Mouse (Mus musculus) stomach, embryonic 15.5 days (tissue): ENCODE results near the gene Lamc1. TPM values are rescaled to one million over a fixed set of nuclear protein-coding genes. Genes with fewer than 3 reads are reported as not detected.

Experiments
- ATAC-seq: fragments of 200-750 bp; cut with Nextera tagmentation; 2 replicates; pipeline ENCODE4 v1.8.0; 2017; ENCODE audit warnings: low read depth, moderate number of reproducible peaks, moderate TSS enrichment; ENCODE audit not compliant: insufficient read depth, low FRiP score
- H3K27ac ChIP-seq: fragments of 300-500 bp; sonication (generic); 2 replicates; pipeline ENCODE4 v1.5.1; 2015; ENCODE audit warnings: mild to moderate bottlenecking, inconsistent platforms
- H3K27me3 ChIP-seq: fragments of 300-500 bp; sonication (generic); replicated peaks from 2 replicates; pipeline ENCODE4 v1.6.1; 2015; ENCODE audit warnings: inconsistent platforms
- H3K36me3 ChIP-seq: fragments of 300-500 bp; sonication (generic); 2 replicates; pipeline ENCODE4 v1.6.1; 2015; ENCODE audit warnings: inconsistent platforms
- H3K4me1 ChIP-seq: fragments of 300-500 bp; sonication (generic); 2 replicates; pipeline ENCODE4 v1.6.1; 2015; ENCODE audit warnings: inconsistent platforms
- H3K4me2 ChIP-seq: fragments of 300-500 bp; sonication (generic); 2 replicates; pipeline ENCODE4 v1.6.1; 2015; ENCODE audit warnings: mild to moderate bottlenecking, inconsistent platforms
- H3K4me3 ChIP-seq: fragments of 300-500 bp; sonication (generic); replicated peaks from 2 replicates; pipeline ENCODE4 v1.5.1; 2015; ENCODE audit warnings: inconsistent platforms
- H3K9ac ChIP-seq: fragments of 300-500 bp; sonication (generic); 2 replicates; pipeline ENCODE4 v1.6.1; 2015; ENCODE audit warnings: inconsistent platforms
- H3K9me3 ChIP-seq: fragments of 300-500 bp; sonication (generic); 2 replicates; pipeline ENCODE4 v1.6.1; 2016; ENCODE audit warnings: inconsistent platforms
- WGBS: fragments of 180-500 bp; shearing (Covaris S2); methylation state at CpG from one replicate; pipeline ENCODE4 v1.1.7; 2015; 5-methylcytosine and 5-hydroxymethylcytosine counted together
- polyA plus RNA-seq: library from polyadenylated mRNA; unstranded; fragments of >200 nt; fragmentation: Nextera tagmentation; extraction: Ambion mirVana; gene quantifications from 2 replicates; pipeline ENCODE4 v1.2.1, GENCODE M21; 2015

Gene Lamc1
- polyA plus RNA-seq, 1 experiment from 2014 or later = 64.0 TPM

DNA sequence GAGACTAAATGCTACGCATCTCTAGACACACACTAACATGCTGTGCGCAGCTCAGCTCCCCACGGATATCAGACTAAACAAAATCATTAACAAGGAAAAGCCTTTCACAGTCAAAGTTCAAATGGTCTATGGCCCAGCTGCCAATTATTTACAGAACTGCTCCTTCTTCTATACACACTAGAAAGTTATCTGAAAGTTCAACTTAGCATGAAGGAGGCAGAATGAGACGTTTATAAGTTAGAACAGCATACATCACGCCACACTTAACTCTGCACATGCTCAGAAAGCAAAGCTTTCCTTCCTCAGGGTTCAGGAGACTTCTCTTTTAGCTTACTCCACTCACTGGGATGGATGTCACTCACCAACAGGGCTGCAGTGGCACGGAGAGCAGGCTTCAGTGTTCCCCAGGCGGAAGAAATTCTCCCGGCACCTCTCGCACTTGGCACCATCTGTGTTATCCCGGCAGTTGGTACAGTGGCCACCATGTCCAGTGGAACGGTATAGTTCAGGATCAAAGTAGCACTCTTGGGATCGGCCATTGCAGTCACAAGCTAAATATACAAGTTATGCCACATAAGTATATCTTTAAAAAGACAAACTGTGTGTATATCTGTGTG, 80.9 kb downstream of the Lamc1 start:
- no peaks in the 10 kb centered on the region for H3K9me3 ChIP-seq
- no peak overlapping the region for H3K4me3 ChIP-seq
- peaks cover 5% of the 10 kb centered on the region; the same call in 1 of the 2 replicates for H3K4me1 ChIP-seq
- peak overlapping the region; percentile 73 for H3K27ac ChIP-seq
- WGBS = 68% methylated on average over 12 of the region's 12 CpGs
- no peaks in the 10 kb centered on the region for H3K27me3 ChIP-seq
- H3K4me2 ChIP-seq = no peak overlapping the region
- peak; percentile 44 for ATAC-seq
- peaks cover 28% of the 10 kb centered on the region for H3K36me3 ChIP-seq
- H3K9ac ChIP-seq = no peak overlapping the region

- ATAC-seq = no peak
- H3K9me3 ChIP-seq = no peaks in the 10 kb centered on the region
- no peaks in the 10 kb centered on the region for H3K4me1 ChIP-seq
- H3K4me2 ChIP-seq = no peak overlapping the region
- no peaks in the 10 kb centered on the region for H3K27me3 ChIP-seq
- H3K9ac ChIP-seq = no peak overlapping the region
- no peak overlapping the region for H3K4me3 ChIP-seq
- peaks cover 53% of the 10 kb centered on the region for H3K36me3 ChIP-seq
- 58% methylated on average over 7 of the region's 7 CpGs for WGBS
- peak overlapping the region; percentile 16; the same call in 1 of the 2 replicates for H3K27ac ChIP-seq
These were observed 91.2 kb downstream of the Lamc1 start for GRCm38 (mm10) chr1:153241346-153241745.

- H3K4me1 ChIP-seq = no peaks in the 10 kb centered on the region
- no peaks in the 10 kb centered on the region for H3K9me3 ChIP-seq
- H3K9ac ChIP-seq = no peak overlapping the region
- peak overlapping the region; percentile 31; the same call in 1 of the 2 replicates for H3K27ac ChIP-seq
- no peak overlapping the region for H3K4me2 ChIP-seq
- peaks cover 32% of the 10 kb centered on the region for H3K36me3 ChIP-seq
- 60% methylated on average over 4 of the region's 4 CpGs for WGBS
- ATAC-seq = no peak
- H3K27me3 ChIP-seq = no peaks in the 10 kb centered on the region
- H3K4me3 ChIP-seq = no peak overlapping the region
These were observed 97.0 kb downstream of the Lamc1 start for GRCm38 (mm10) chr1:153235576-153235975.

- Histone ChIP-seq H3K36me3 (peaks cover 38% of the 10 kb centered on the region), H3K9me3 (no peaks in the 10 kb centered on the region), H3K9ac (no peak overlapping the region), H3K4me2 (no peak overlapping the region), H3K27ac (no peak overlapping the region), H3K27me3 (no peaks in the 10 kb centered on the region), H3K4me1 (no peaks in the 10 kb centered on the region), H3K4me3 (no peak overlapping the region)
- no peak for ATAC-seq
- 80% methylated on average over 9 of the region's 9 CpGs for WGBS
These were observed 100.9 kb downstream of the Lamc1 start for GRCm38 (mm10) chr1:153231681-153232080.

DNA sequence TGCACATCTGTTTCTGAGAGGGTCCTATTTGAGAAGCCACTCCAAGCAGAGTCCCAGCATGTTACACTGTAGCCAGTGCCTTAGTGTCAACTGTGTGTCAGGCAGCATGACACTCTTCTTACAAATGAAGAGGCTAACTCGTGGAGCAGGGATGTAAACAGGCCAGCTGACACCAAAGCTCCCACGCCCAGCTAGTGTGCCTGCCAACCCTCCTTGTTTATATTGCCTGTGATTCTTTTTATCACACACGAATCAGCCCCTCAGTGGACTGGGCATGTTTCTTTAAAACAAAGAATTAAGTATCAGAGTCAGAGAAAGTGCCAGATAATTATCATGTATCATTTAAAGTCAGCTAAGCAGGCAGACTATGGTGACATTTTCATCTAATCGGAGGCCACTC, 104.7 kb downstream of the Lamc1 start:
- H3K4me2 ChIP-seq = no peak overlapping the region
- no peak overlapping the region for H3K27ac ChIP-seq
- WGBS = 36% methylated on average over 4 of the region's 4 CpGs
- H3K27me3 ChIP-seq = no peaks in the 10 kb centered on the region
- ATAC-seq = no peak
- no peaks in the 10 kb centered on the region for H3K9me3 ChIP-seq
- H3K4me3 ChIP-seq = no peak overlapping the region
- no peaks in the 10 kb centered on the region for H3K4me1 ChIP-seq
- peaks cover 39% of the 10 kb centered on the region for H3K36me3 ChIP-seq
- H3K9ac ChIP-seq = no peak overlapping the region

- ATAC-seq = no peak
- H3K36me3 ChIP-seq = peaks cover 39% of the 10 kb centered on the region
- H3K27ac ChIP-seq = no peak overlapping the region
- no peaks in the 10 kb centered on the region for H3K27me3 ChIP-seq
- H3K4me1 ChIP-seq = no peaks in the 10 kb centered on the region
- WGBS = 84% methylated on average over 8 of the region's 8 CpGs
- H3K4me2 ChIP-seq = no peak overlapping the region
- no peak overlapping the region for H3K4me3 ChIP-seq
- H3K9me3 ChIP-seq = no peaks in the 10 kb centered on the region
- H3K9ac ChIP-seq = no peak overlapping the region
These were observed 105.5 kb downstream of the Lamc1 start for GRCm38 (mm10) chr1:153227096-153227495.

- Histone ChIP-seq H3K9ac (no peak overlapping the region), H3K36me3 (peaks cover 40% of the 10 kb centered on the region)
- ATAC-seq = no peak
These were observed 106.5 kb downstream of the Lamc1 start for GRCm38 (mm10) chr1:153225786-153226725.

DNA sequence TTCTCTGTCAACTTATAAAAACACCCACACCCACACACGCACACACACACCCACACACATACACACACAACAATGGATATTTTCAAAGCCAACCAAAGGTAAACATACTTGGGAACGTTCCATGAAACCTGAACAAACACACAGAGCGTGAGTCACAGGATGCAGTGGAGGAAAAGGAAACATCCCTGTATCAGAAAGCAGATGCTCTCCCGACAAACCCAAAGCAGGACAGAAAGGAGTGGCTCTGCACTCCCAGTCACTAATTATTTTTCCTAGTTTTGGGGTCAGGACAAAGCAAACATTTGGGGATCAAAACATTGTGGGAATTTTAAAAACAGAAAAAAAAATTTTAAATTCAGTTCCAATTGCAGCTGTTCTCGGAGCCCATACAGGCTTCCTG, 108.3 kb downstream of the Lamc1 start:
- ATAC-seq = no peak
- Histone ChIP-seq H3K27ac (0 out of 2 replicates have a peak overlapping the region, but pooled peaks have one; percentile 14), H3K27me3 (no peaks in the 10 kb centered on the region), H3K4me3 (no peak overlapping the region), H3K9ac (no peak overlapping the region), H3K4me2 (no peak overlapping the region), H3K36me3 (peaks cover 47% of the 10 kb centered on the region), H3K9me3 (no peaks in the 10 kb centered on the region), H3K4me1 (no peaks in the 10 kb centered on the region)
- WGBS = 60% methylated on average over 5 of the region's 5 CpGs

More at GRCm38 (mm10) chr1:153225786-153226725, 106.5 kb downstream of the Lamc1 start:
- Histone ChIP-seq H3K9me3 (no peaks in the 10 kb centered on the region), H3K4me2 (no peak overlapping the region), H3K4me1 (no peaks in the 10 kb centered on the region), H3K4me3 (no peak overlapping the region), H3K27ac (no peak overlapping the region), H3K27me3 (no peaks in the 10 kb centered on the region)
- WGBS = 90% methylated on average over 21 of the region's 21 CpGs

GRCm38 (mm10) chr1:153219376-153219775, 113.2 kb downstream of the Lamc1 start:
- Histone ChIP-seq H3K4me3 (no peak overlapping the region), H3K9me3 (no peaks in the 10 kb centered on the region), H3K4me1 (no peaks in the 10 kb centered on the region), H3K27me3 (no peaks in the 10 kb centered on the region), H3K4me2 (no peak overlapping the region), H3K36me3 (peaks cover 22% of the 10 kb centered on the region), H3K9ac (no peak overlapping the region), H3K27ac (no peak overlapping the region)
- no peak for ATAC-seq
- 71% methylated on average over 9 of the region's 9 CpGs for WGBS

DNA sequence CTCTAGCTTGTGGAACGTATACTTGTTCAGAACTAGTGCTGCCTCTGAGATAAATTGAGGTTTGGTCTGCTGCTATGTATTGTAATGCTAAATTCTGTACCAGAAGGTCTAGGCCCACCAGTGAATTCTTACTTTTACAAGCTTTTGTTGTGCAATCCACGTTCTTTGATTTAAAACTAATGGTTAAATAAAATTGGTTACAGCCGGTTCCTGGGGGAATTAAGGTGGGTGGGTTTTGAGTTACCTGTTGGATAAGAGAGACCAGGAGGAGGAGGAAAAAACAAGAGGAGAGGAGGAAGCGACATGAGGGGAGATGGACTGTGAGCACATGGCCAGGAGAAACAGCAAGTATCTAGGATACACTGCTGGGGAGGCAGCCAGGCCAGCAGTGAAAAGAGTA, 116.1 kb downstream of the Lamc1 start:
- Histone ChIP-seq H3K27ac (no peak overlapping the region), H3K9me3 (no peaks in the 10 kb centered on the region), H3K36me3 (peaks cover 19% of the 10 kb centered on the region), H3K4me1 (no peaks in the 10 kb centered on the region), H3K9ac (no peak overlapping the region), H3K27me3 (no peaks in the 10 kb centered on the region), H3K4me2 (no peak overlapping the region), H3K4me3 (no peak overlapping the region)
- 84% methylated on average over 4 of the region's 4 CpGs for WGBS
- ATAC-seq = no peak

- H3K9ac ChIP-seq = no peak overlapping the region
- H3K4me3 ChIP-seq = no peak overlapping the region
- no peaks in the 10 kb centered on the region for H3K27me3 ChIP-seq
- no peaks in the 10 kb centered on the region for H3K9me3 ChIP-seq
- H3K4me2 ChIP-seq = no peak overlapping the region
- no peaks in the 10 kb centered on the region for H3K4me1 ChIP-seq
- H3K36me3 ChIP-seq = peaks cover 10% of the 10 kb centered on the region
- ATAC-seq = no peak
- 66% methylated on average over 5 of the region's 5 CpGs for WGBS
- H3K27ac ChIP-seq = no peak overlapping the region
These were observed 116.9 kb downstream of the Lamc1 start for GRCm38 (mm10) chr1:153215676-153216075.

GRCm38 (mm10) chr1:153210992-153211391, 121.6 kb downstream of the Lamc1 start:
- H3K4me3 ChIP-seq = no peak overlapping the region
- no peaks in the 10 kb centered on the region for H3K27me3 ChIP-seq
- WGBS = 39% methylated on average over 4 of the region's 4 CpGs
- H3K9me3 ChIP-seq = no peaks in the 10 kb centered on the region
- H3K9ac ChIP-seq = no peak overlapping the region
- no peaks in the 10 kb centered on the region for H3K36me3 ChIP-seq
- no peak overlapping the region for H3K4me2 ChIP-seq
- H3K27ac ChIP-seq = no peak overlapping the region
- H3K4me1 ChIP-seq = no peaks in the 10 kb centered on the region
- ATAC-seq = no peak
